Mouse (Mus musculus) forebrain, embryonic 10.5 days (tissue): ENCODE data around the gene Napepld. TPM values are rescaled to one million over a fixed set of nuclear protein-coding genes. Genes with fewer than 3 reads are reported as not detected.
"Not testable (repeated sequence)": the region's sequence is repeated elsewhere in the genome, so short reads cannot be mapped to it uniquely, and the experiment has no call there.

Source experiments
- DNase-seq: peaks from one replicate; pipeline ENCODE4 v3.0.0-alpha.2; 2017; ENCODE audit warnings: low spot score; ENCODE audit errors: extremely low spot score
- H3K27ac ChIP-seq: fragments of 300-500 bp; sonication (generic); 2 replicates; pipeline ENCODE4 v1.5.1; 2016; ENCODE audit warnings: mild to moderate bottlenecking
- H3K27me3 ChIP-seq: fragments of 300-500 bp; sonication (generic); 2 replicates; pipeline ENCODE4 v1.6.1; 2016; ENCODE audit warnings: mild to moderate bottlenecking; ENCODE audit not compliant: poor library complexity, severe bottlenecking
- H3K36me3 ChIP-seq: fragments of 300-500 bp; sonication (generic); replicated peaks from 2 replicates; pipeline ENCODE4 v1.6.1; 2016; ENCODE audit warnings: mild to moderate bottlenecking, moderate library complexity
- H3K4me1 ChIP-seq: fragments of 300-500 bp; sonication (generic); 2 replicates; pipeline ENCODE4 v1.6.1; 2016
- H3K4me3 ChIP-seq: fragments of 300-500 bp; sonication (generic); 2 replicates; pipeline ENCODE4 v1.5.1; 2016; ENCODE audit warnings: mild to moderate bottlenecking, moderate library complexity
- H3K9me3 ChIP-seq: fragments of 300-500 bp; sonication (generic); 2 replicates; pipeline ENCODE4 v1.6.1; 2016; ENCODE audit warnings: mild to moderate bottlenecking, moderate library complexity
- WGBS: fragments of 180-500 bp; shearing (Covaris S2); methylation state at CpG from one replicate; pipeline ENCODE4 v1.1.7; 2016; 5-methylcytosine and 5-hydroxymethylcytosine counted together
- polyA plus RNA-seq: library from polyadenylated mRNA; unstranded; fragments of >200 nt; fragmentation: Nextera tagmentation; extraction: Ambion mirVana; gene quantifications from 2 replicates; pipeline ENCODE4 v1.2.1, GENCODE M21; 2016

Napepld gene
- polyA plus RNA-seq, 1 experiment from 2014 or later: 10.7 TPM

DNA sequence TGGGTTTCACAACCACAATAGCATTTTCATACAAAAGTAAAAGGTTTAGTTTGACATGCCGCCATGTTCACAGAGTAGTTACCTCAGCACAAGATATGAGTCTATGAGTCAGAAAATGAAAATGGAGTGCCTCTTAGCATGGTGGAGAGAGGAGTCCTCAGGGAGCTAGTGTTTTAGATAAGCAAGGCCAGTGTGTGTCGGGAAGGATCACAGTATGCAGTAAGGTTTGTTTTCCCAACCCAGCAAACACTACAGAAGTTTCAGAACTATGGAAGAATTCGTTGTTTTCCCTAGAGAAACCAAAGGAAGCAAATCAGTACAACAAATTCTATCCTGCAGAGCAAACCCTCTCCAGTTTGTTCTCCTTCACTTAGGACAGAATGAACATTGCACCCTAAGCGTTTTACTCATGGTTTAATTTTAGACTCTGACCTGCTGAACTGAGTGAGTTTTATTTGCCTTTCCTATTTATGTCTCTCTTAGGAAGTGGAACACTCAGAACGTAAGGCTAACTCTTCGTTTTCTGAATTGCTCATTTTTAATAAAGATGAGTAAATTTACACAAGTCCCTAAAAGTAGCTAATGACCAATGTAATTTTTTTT is 1.8 kb upstream of the Napepld start:
- H3K27ac ChIP-seq: no peak overlapping the region
- peaks cover 18% of the 10 kb centered on the region for H3K4me1 ChIP-seq
- no peaks in the 10 kb centered on the region for H3K27me3 ChIP-seq
- 92% methylated on average over 6 of the region's 6 CpGs for WGBS
- no peak for DNase-seq
- peaks cover 4% of the 10 kb centered on the region for H3K9me3 ChIP-seq
- no peak overlapping the region for H3K4me3 ChIP-seq
- H3K36me3 ChIP-seq: no peaks in the 10 kb centered on the region

GRCm38 (mm10) chr5:21702009-21702364 is 791 bp upstream of the Napepld start:
- Histone ChIP-seq H3K27me3 (no peaks in the 10 kb centered on the region), H3K36me3 (no peaks in the 10 kb centered on the region), H3K27ac (peak overlapping the region; percentile 99), H3K9me3 (peaks cover 4% of the 10 kb centered on the region), H3K4me3 (peak overlapping the region; percentile 76), H3K4me1 (peaks cover 18% of the 10 kb centered on the region)
- WGBS: 60% methylated on average over 2 of the region's 2 CpGs
- DNase-seq: no peak

GRCm38 (mm10) chr5:21700934-21701333 is 262 bp downstream of the Napepld start:
- DNase-seq: no peak
- no peaks in the 10 kb centered on the region for H3K9me3 ChIP-seq
- H3K27ac ChIP-seq: peak overlapping the region; percentile 99
- no peaks in the 10 kb centered on the region for H3K27me3 ChIP-seq
- peak overlapping the region; percentile 76 for H3K4me3 ChIP-seq
- H3K36me3 ChIP-seq: no peaks in the 10 kb centered on the region
- WGBS: under 1% methylated on average over 22 of the region's 22 CpGs
- peaks cover 18% of the 10 kb centered on the region for H3K4me1 ChIP-seq

DNA sequence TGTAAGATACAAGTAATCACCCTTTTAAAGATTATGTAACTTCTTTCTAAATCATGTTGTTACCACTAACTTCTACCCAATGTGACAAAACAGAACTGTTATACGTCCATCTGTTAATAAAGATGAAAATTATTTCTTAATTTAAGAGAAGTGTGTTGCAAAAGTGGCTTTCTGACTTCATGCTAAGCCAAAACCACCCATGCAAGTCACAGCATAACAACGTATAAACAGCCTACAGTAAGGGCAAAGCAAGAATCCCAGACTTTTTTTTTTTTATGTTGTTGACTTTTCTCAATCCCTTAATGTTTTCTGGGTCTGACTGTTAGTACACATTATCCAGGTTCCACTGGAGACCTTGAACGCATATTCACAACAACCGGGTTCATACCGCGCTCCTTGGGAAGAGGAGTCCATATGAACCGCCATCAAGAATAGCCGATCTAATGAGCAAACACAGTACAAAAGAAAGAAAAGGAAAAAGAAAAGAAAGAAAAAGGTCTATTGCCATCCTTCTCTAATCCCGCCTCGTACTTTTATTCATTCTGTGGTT is 849 bp downstream of the Napepld start:
- Histone ChIP-seq H3K4me1 (peaks cover 18% of the 10 kb centered on the region), H3K27me3 (no peaks in the 10 kb centered on the region), H3K4me3 (peak overlapping the region; percentile 76), H3K9me3 (no peaks in the 10 kb centered on the region), H3K27ac (peak overlapping the region; percentile 99), H3K36me3 (no peaks in the 10 kb centered on the region)
- 16% methylated on average over 10 of the region's 10 CpGs for WGBS
- no peak for DNase-seq

DNA sequence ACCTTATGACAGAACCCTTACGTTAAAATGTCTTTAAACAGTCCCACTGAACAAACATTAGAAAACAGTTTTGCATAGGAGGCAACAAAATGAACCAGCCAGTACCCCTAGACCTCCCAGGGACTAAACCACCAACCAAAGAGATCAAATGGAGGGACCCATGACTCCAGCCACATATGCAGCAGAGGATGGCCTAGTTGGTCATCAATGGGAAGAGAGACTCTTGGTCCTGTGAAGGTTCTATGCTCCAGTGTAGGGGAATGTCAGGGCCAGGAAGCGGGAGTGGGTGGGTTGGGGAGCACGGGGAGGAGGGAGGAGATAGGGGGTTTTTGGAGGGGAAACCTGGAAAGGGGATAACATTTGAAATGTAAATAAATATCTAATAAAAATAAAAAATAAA is 1.6 kb downstream of the Napepld start:
- DNase-seq, H3K27ac ChIP-seq, H3K27me3 ChIP-seq, H3K36me3 ChIP-seq, H3K9me3 ChIP-seq: not testable (repeated sequence)
- Histone ChIP-seq H3K4me1 (peaks cover 18% of the 10 kb centered on the region), H3K4me3 (peak overlapping the region; percentile 76)
- 87% methylated on average over 3 of the region's 3 CpGs for WGBS

DNA sequence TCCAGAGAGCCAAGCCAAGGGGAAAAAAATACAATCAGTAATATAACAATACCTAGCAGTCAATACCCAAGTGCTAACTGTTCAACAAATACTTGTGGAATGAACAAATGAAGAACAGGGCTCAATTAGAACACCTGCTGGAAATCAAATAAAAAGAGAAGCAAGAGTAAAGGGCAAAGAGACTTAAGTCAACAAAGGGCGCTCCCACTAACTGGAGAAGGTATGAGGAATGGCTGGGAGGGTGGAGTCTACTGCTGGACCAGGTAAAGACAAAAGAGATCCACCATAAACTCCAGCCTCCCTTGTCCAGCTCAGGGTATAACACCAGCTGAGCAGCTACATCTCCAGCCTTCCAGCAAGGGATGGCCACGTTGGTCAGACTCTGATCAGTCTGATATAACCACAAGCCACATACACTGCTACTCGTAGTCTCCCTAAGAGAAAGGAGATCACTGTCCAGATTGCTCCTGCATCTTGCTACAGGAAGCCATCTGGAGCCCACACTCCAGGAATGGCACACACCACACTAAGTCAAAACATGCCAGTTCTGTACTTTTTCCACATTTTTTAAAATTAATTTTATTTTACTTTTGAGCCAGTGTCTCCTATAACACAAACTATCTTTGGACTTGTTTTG is 6.2 kb downstream of the Napepld start:
- H3K4me1 ChIP-seq: peaks cover 6% of the 10 kb centered on the region
- H3K27me3 ChIP-seq: no peaks in the 10 kb centered on the region
- H3K27ac ChIP-seq: no peak overlapping the region
- no peak for DNase-seq
- no peak overlapping the region for H3K4me3 ChIP-seq
- no peaks in the 10 kb centered on the region for H3K36me3 ChIP-seq
- no peaks in the 10 kb centered on the region for H3K9me3 ChIP-seq
- 88% methylated on average over 3 of the region's 3 CpGs for WGBS

- H3K36me3 ChIP-seq: peaks cover 14% of the 10 kb centered on the region
- no peak overlapping the region for H3K4me3 ChIP-seq
- no peak overlapping the region for H3K27ac ChIP-seq
- 84% methylated on average over 3 of the region's 3 CpGs for WGBS
- peaks cover 8% of the 10 kb centered on the region; the same call in 1 of the 2 replicates for H3K9me3 ChIP-seq
- H3K4me1 ChIP-seq: no peaks in the 10 kb centered on the region
- DNase-seq: no peak
- H3K27me3 ChIP-seq: no peaks in the 10 kb centered on the region
Observed at GRCm38 (mm10) chr5:21693372-21693870, 7.8 kb downstream of the Napepld start.

DNA sequence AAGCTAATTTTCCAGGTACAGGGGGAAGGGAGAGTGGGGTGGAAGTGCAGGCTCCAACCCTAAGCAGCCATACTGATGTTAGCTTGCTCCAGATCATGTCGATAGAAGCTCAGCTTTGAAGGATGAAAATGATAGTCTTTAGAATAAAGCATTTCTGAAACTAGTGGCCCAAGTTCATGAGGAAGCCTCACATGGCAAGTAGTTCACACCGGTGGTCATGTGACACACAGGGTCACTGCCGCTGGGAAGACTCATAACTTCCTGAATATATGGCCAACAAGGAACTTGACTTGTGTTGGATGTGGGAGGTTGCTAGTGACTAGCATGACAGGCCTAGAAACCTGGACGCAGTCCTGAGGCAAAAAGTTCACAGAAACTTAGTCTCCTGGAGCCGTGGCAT is 9.0 kb downstream of the Napepld start:
- Histone ChIP-seq H3K4me1 (no peaks in the 10 kb centered on the region), H3K27ac (no peak overlapping the region), H3K27me3 (no peaks in the 10 kb centered on the region), H3K36me3 (peaks cover 14% of the 10 kb centered on the region), H3K9me3 (peaks cover 8% of the 10 kb centered on the region; the same call in 1 of the 2 replicates), H3K4me3 (no peak overlapping the region)
- WGBS: 92% methylated on average over 5 of the region's 5 CpGs
- DNase-seq: no peak

DNA sequence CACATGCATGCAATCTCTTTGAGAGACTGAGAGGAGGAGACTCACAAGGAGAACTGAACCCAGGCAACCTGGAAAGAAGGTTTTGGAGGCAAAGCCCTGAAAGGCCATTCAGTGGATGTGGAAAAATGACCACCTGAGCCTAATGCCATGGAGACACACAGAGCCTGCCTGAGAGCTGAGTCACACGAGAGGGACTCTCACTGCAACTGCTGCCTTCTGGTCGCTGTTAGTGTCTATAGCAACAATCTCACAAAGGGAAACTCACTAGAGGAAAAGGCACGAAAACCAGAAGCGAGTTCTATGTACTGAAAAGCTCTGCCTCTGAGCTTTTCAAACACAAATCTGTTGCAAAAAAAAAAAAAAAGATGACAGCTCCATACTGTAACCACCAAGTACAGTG is 14.2 kb downstream of the Napepld start:
- H3K4me3 ChIP-seq: no peak overlapping the region
- H3K36me3 ChIP-seq: peaks cover 57% of the 10 kb centered on the region
- 85% methylated on average over 4 of the region's 4 CpGs for WGBS
- no peaks in the 10 kb centered on the region for H3K4me1 ChIP-seq
- no peak for DNase-seq
- H3K27ac ChIP-seq: no peak overlapping the region
- peaks cover 20% of the 10 kb centered on the region; the same call in 1 of the 2 replicates for H3K9me3 ChIP-seq
- no peaks in the 10 kb centered on the region for H3K27me3 ChIP-seq

- WGBS: 72% methylated on average over 10 of the region's 10 CpGs
- Histone ChIP-seq H3K4me3 (no peak overlapping the region), H3K4me1 (no peaks in the 10 kb centered on the region), H3K9me3 (peaks cover 20% of the 10 kb centered on the region; the same call in 1 of the 2 replicates), H3K27ac (no peak overlapping the region), H3K36me3 (peaks cover 67% of the 10 kb centered on the region), H3K27me3 (no peaks in the 10 kb centered on the region)
- DNase-seq: no peak
Observed at GRCm38 (mm10) chr5:21685001-21685400, 16.2 kb downstream of the Napepld start.

DNA sequence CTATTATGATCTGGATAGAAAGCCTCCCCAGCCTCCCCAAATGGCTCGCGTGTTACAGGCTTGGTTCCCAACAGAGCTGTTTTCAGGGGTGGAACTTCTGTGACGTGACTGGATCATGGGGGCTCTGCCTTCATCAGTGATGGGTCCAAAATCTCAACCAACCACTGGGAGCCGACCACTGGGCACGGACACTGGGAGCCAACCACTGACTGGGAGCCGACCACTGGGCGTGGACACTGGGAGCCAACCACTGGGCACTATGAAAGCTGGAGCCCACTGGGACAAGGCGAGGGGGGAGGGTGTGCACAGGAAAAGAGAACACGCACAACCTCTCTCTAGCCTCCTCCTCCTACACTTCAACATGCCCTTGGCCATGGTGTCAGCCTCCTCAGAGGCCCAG is 17.4 kb downstream of the Napepld start:
- H3K36me3 ChIP-seq: peaks cover 66% of the 10 kb centered on the region
- WGBS: 93% methylated on average over 9 of the region's 9 CpGs

GRCm38 (mm10) chr5:21680940-21681339 is 20.3 kb downstream of the Napepld start:
- H3K9me3 ChIP-seq: peaks cover 14% of the 10 kb centered on the region; the same call in 1 of the 2 replicates
- peaks cover 79% of the 10 kb centered on the region for H3K36me3 ChIP-seq
- H3K4me3 ChIP-seq: no peak overlapping the region
- H3K4me1 ChIP-seq: no peaks in the 10 kb centered on the region
- WGBS: 89% methylated on average over 5 of the region's 5 CpGs
- H3K27ac ChIP-seq: no peak overlapping the region
- no peaks in the 10 kb centered on the region for H3K27me3 ChIP-seq
- DNase-seq: no peak

More for the DNA sequence above, 17.4 kb downstream of the Napepld start:
- Histone ChIP-seq H3K4me3 (no peak overlapping the region), H3K27me3 (no peaks in the 10 kb centered on the region), H3K4me1 (no peaks in the 10 kb centered on the region), H3K27ac (no peak overlapping the region), H3K9me3 (peaks cover 14% of the 10 kb centered on the region; the same call in 1 of the 2 replicates)
- DNase-seq: no peak

GRCm38 (mm10) chr5:21680029-21680428 is 21.2 kb downstream of the Napepld start:
- Histone ChIP-seq H3K4me1 (no peaks in the 10 kb centered on the region), H3K9me3 (peaks cover 13% of the 10 kb centered on the region; the same call in 1 of the 2 replicates), H3K27ac (no peak overlapping the region), H3K36me3 (peaks cover 85% of the 10 kb centered on the region), H3K4me3 (no peak overlapping the region), H3K27me3 (no peaks in the 10 kb centered on the region)
- DNase-seq: no peak
- WGBS: 91% methylated on average over 4 of the region's 4 CpGs
